Mouse (Mus musculus) midbrain, embryonic 15.5 days (tissue): ENCODE results near the gene Rtel1. TPM values are rescaled to one million over a fixed set of nuclear protein-coding genes. Genes with fewer than 3 reads are reported as not detected.
"Not testable (repeated sequence)": the region's sequence is repeated elsewhere in the genome, so short reads cannot be mapped to it uniquely, and the experiment has no call there.

Source experiments
- ATAC-seq: fragments of 200-750 bp; cut with Nextera tagmentation; replicated peaks from 2 replicates; pipeline ENCODE4 v1.8.0; 2017; ENCODE audit warnings: moderate TSS enrichment
- H3K27ac ChIP-seq: fragments of 300-500 bp; sonication (generic); 2 replicates; pipeline ENCODE4 v1.5.1; 2015; ENCODE audit warnings: mild to moderate bottlenecking, inconsistent platforms
- H3K27me3 ChIP-seq: fragments of 300-500 bp; sonication (generic); replicated peaks from 2 replicates; pipeline ENCODE4 v1.6.1; 2015; ENCODE audit warnings: inconsistent platforms
- H3K36me3 ChIP-seq: fragments of 300-500 bp; sonication (generic); replicated peaks from 2 replicates; pipeline ENCODE4 v1.6.1; 2015; ENCODE audit warnings: inconsistent platforms
- H3K4me1 ChIP-seq: fragments of 300-500 bp; sonication (generic); 2 replicates; pipeline ENCODE4 v1.6.1; 2015; ENCODE audit warnings: inconsistent platforms
- H3K4me2 ChIP-seq: fragments of 300-500 bp; sonication (generic); 2 replicates; pipeline ENCODE4 v1.6.1; 2015; ENCODE audit warnings: inconsistent platforms, mild to moderate bottlenecking, moderate library complexity
- H3K4me3 ChIP-seq: fragments of 300-500 bp; sonication (generic); 2 replicates; pipeline ENCODE4 v1.5.1; 2015; ENCODE audit warnings: mild to moderate bottlenecking, inconsistent platforms
- H3K9ac ChIP-seq: fragments of 300-500 bp; sonication (generic); 2 replicates; pipeline ENCODE4 v1.6.1; 2015; ENCODE audit warnings: mild to moderate bottlenecking, inconsistent platforms
- H3K9me3 ChIP-seq: fragments of 300-500 bp; sonication (generic); 2 replicates; pipeline ENCODE4 v1.6.1; 2016; ENCODE audit warnings: inconsistent platforms
- WGBS: fragments of 180-500 bp; shearing (Covaris S2); methylation state at CpG from one replicate; pipeline ENCODE4 v1.1.7; 2015; ENCODE audit warnings: mixed read lengths; 5-methylcytosine and 5-hydroxymethylcytosine counted together
- polyA plus RNA-seq: library from polyadenylated mRNA; unstranded; fragments of >200 nt; fragmentation: Nextera tagmentation; extraction: Ambion mirVana; gene quantifications from 2 replicates; pipeline ENCODE4 v1.2.1, GENCODE M21; 2015

The Rtel1 gene
- polyA plus RNA-seq = 44.1 and 50.0 TPM in 2 replicates

GRCm38 (mm10) chr2:181319248-181320102, at the start of gene Rtel1:
TSS of gene Rtel1 (plus strand) at chr2:181319739.
- H3K36me3 ChIP-seq = peaks cover 9% of the 10 kb centered on the region; the same call in 1 of the 2 replicates
- H3K27me3 ChIP-seq = no peaks in the 10 kb centered on the region
- ATAC-seq = peak; percentile 91

GRCm38 (mm10) chr2:181272092-181272491, 47.4 kb upstream of the Rtel1 start:
- no peaks in the 10 kb centered on the region for H3K27me3 ChIP-seq
- H3K4me2 ChIP-seq = no peak overlapping the region
- H3K36me3 ChIP-seq = peaks cover 31% of the 10 kb centered on the region; the same call in 1 of the 2 replicates
- no peak overlapping the region for H3K9ac ChIP-seq
- no peak overlapping the region for H3K4me3 ChIP-seq
- WGBS = 93% methylated on average over 2 of the region's 2 CpGs
- no peaks in the 10 kb centered on the region for H3K4me1 ChIP-seq
- no peak overlapping the region for H3K27ac ChIP-seq
- ATAC-seq = no peak
- H3K9me3 ChIP-seq = no peaks in the 10 kb centered on the region

More at GRCm38 (mm10) chr2:181319248-181320102, at the start of gene Rtel1:
- Histone ChIP-seq H3K4me1 (peaks cover 22% of the 10 kb centered on the region), H3K9ac (peak within 1 kb of the TSS; percentile 49), H3K4me3 (peak within 1 kb of the TSS; percentile 61), H3K9me3 (no peaks in the 10 kb centered on the region), H3K27ac (peak within 1 kb of the TSS; percentile 74), H3K4me2 (peak within 1 kb of the TSS; percentile 79)
- WGBS = 5% methylated on average over 40 of the region's 40 CpGs

GRCm38 (mm10) chr2:181273829-181274228, 45.7 kb upstream of the Rtel1 start:
- Histone ChIP-seq H3K4me2 (no peak overlapping the region), H3K9me3 (no peaks in the 10 kb centered on the region), H3K4me1 (no peaks in the 10 kb centered on the region), H3K4me3 (no peak overlapping the region), H3K27ac (no peak overlapping the region), H3K36me3 (peaks cover 28% of the 10 kb centered on the region; the same call in 1 of the 2 replicates), H3K9ac (no peak overlapping the region), H3K27me3 (no peaks in the 10 kb centered on the region)
- ATAC-seq = no peak
- 93% methylated on average over 2 of the region's 2 CpGs for WGBS

GRCm38 (mm10) chr2:181274639-181275038, 44.9 kb upstream of the Rtel1 start:
- H3K27ac ChIP-seq = no peak overlapping the region
- H3K9me3 ChIP-seq = no peaks in the 10 kb centered on the region
- no peak overlapping the region for H3K9ac ChIP-seq
- H3K36me3 ChIP-seq = peaks cover 23% of the 10 kb centered on the region; the same call in 1 of the 2 replicates
- ATAC-seq = no peak
- no peaks in the 10 kb centered on the region for H3K27me3 ChIP-seq
- no peak overlapping the region for H3K4me2 ChIP-seq
- 81% methylated on average over 4 of the region's 4 CpGs for WGBS
- H3K4me1 ChIP-seq = no peaks in the 10 kb centered on the region
- H3K4me3 ChIP-seq = no peak overlapping the region

GRCm38 (mm10) chr2:181276766-181277165, 42.8 kb upstream of the Rtel1 start:
- no peaks in the 10 kb centered on the region for H3K4me1 ChIP-seq

GRCm38 (mm10) chr2:181277866-181278265, 41.7 kb upstream of the Rtel1 start:
- no peak for ATAC-seq
- H3K4me3 ChIP-seq = no peak overlapping the region
- no peaks in the 10 kb centered on the region for H3K4me1 ChIP-seq
- H3K36me3 ChIP-seq = peaks cover 10% of the 10 kb centered on the region; the same call in 1 of the 2 replicates
- 88% methylated on average over 3 of the region's 3 CpGs for WGBS
- H3K9ac ChIP-seq = no peak overlapping the region
- no peaks in the 10 kb centered on the region for H3K9me3 ChIP-seq
- no peaks in the 10 kb centered on the region for H3K27me3 ChIP-seq
- no peak overlapping the region for H3K4me2 ChIP-seq
- no peak overlapping the region for H3K27ac ChIP-seq

More at GRCm38 (mm10) chr2:181276766-181277165, 42.8 kb upstream of the Rtel1 start:
- Histone ChIP-seq H3K9ac (no peak overlapping the region), H3K27ac (no peak overlapping the region), H3K4me2 (no peak overlapping the region), H3K9me3 (no peaks in the 10 kb centered on the region), H3K27me3 (no peaks in the 10 kb centered on the region), H3K4me3 (no peak overlapping the region), H3K36me3 (peaks cover 10% of the 10 kb centered on the region; the same call in 1 of the 2 replicates)
- no peak for ATAC-seq
- 90% methylated on average over 1 of the region's 1 CpGs for WGBS

- Histone ChIP-seq H3K27me3 (no peaks in the 10 kb centered on the region), H3K9me3 (no peaks in the 10 kb centered on the region), H3K9ac (no peak overlapping the region), H3K4me2 (no peak overlapping the region), H3K36me3 (peaks cover 3% of the 10 kb centered on the region; the same call in 1 of the 2 replicates), H3K27ac (no peak overlapping the region), H3K4me3 (no peak overlapping the region), H3K4me1 (no peaks in the 10 kb centered on the region)
- WGBS = 64% methylated on average over 1 of the region's 1 CpGs
- ATAC-seq = no peak
Observed at GRCm38 (mm10) chr2:181279968-181280367, 39.6 kb upstream of the Rtel1 start.

GRCm38 (mm10) chr2:181286629-181287337, 32.8 kb upstream of the Rtel1 start:
- peaks cover 24% of the 10 kb centered on the region for H3K4me1 ChIP-seq
- 57% methylated on average over 6 of the region's 6 CpGs for WGBS
- H3K27me3 ChIP-seq = no peaks in the 10 kb centered on the region
- peak overlapping the region; percentile 98 for H3K27ac ChIP-seq
- no peaks in the 10 kb centered on the region; the same call in 1 of the 2 replicates for H3K36me3 ChIP-seq
- H3K9ac ChIP-seq = peak overlapping the region; percentile 92
- H3K9me3 ChIP-seq = no peaks in the 10 kb centered on the region
- H3K4me2 ChIP-seq = peak overlapping the region; percentile 61
- H3K4me3 ChIP-seq = peak overlapping the region; percentile 79
- ATAC-seq = no peak

GRCm38 (mm10) chr2:181287338-181287957, 32.1 kb upstream of the Rtel1 start:
- ATAC-seq = peak; percentile 86
- Histone ChIP-seq H3K9me3 (no peaks in the 10 kb centered on the region), H3K36me3 (no peaks in the 10 kb centered on the region; the same call in 1 of the 2 replicates), H3K4me3 (peak overlapping the region; percentile 79), H3K9ac (peak overlapping the region; percentile 92), H3K27ac (peak overlapping the region; percentile 98), H3K4me2 (peak overlapping the region; percentile 61), H3K4me1 (peaks cover 24% of the 10 kb centered on the region), H3K27me3 (no peaks in the 10 kb centered on the region)
- under 1% methylated on average over 35 of the region's 71 CpGs for WGBS

GRCm38 (mm10) chr2:181287958-181288350, 31.6 kb upstream of the Rtel1 start, which contains the start of gene Gmeb2:
TSS of gene Gmeb2 (minus strand) at chr2:181288035.
- Histone ChIP-seq H3K27ac (peak within 1 kb of the TSS; percentile 98), H3K4me3 (peak within 1 kb of the TSS; percentile 79), H3K4me1 (peaks cover 24% of the 10 kb centered on the region), H3K4me2 (peak within 1 kb of the TSS; percentile 61), H3K9ac (peak within 1 kb of the TSS; percentile 92)
- not testable (repeated sequence) for H3K36me3 ChIP-seq, H3K27me3 ChIP-seq, H3K9me3 ChIP-seq
- WGBS = 3% methylated on average over 32 of the region's 38 CpGs
- ATAC-seq = peak; percentile 96

- H3K9ac ChIP-seq = no peak overlapping the region; the same call in 1 of the 2 replicates
Observed at GRCm38 (mm10) chr2:181288691-181289090, 30.8 kb upstream of the Rtel1 start.

GRCm38 (mm10) chr2:181290937-181291336, 28.6 kb upstream of the Rtel1 start:
- H3K27me3 ChIP-seq = no peaks in the 10 kb centered on the region
- H3K9me3 ChIP-seq = no peaks in the 10 kb centered on the region
- H3K4me3 ChIP-seq = no peak overlapping the region
- no peak overlapping the region for H3K4me2 ChIP-seq
- no peaks in the 10 kb centered on the region for H3K36me3 ChIP-seq
- H3K9ac ChIP-seq = no peak overlapping the region
- peaks cover 24% of the 10 kb centered on the region for H3K4me1 ChIP-seq
- WGBS = 94% methylated on average over 1 of the region's 1 CpGs
- no peak for ATAC-seq
- no peak overlapping the region for H3K27ac ChIP-seq

More at GRCm38 (mm10) chr2:181288691-181289090, 30.8 kb upstream of the Rtel1 start:
- Histone ChIP-seq H3K27ac (no peak overlapping the region), H3K4me3 (peak overlapping the region; percentile 79), H3K9me3 (no peaks in the 10 kb centered on the region), H3K4me1 (peaks cover 24% of the 10 kb centered on the region), H3K27me3 (no peaks in the 10 kb centered on the region), H3K36me3 (no peaks in the 10 kb centered on the region), H3K4me2 (peak overlapping the region; percentile 51)
- ATAC-seq = no peak
- WGBS = 90% methylated on average over 3 of the region's 3 CpGs
